Mouse (Mus musculus): ENCODE data around the gene Slc35e2. TPM values are rescaled to one million over a fixed set of nuclear protein-coding genes. Genes with fewer than 3 reads are reported as not detected.
"Not testable (repeated sequence)": the region's sequence is repeated elsewhere in the genome, so short reads cannot be mapped to it uniquely, and the experiment has no call there.

The Slc35e2 gene
- polyA plus RNA-seq, 1 experiment from 2014 or later: 9.5 TPM

DNA sequence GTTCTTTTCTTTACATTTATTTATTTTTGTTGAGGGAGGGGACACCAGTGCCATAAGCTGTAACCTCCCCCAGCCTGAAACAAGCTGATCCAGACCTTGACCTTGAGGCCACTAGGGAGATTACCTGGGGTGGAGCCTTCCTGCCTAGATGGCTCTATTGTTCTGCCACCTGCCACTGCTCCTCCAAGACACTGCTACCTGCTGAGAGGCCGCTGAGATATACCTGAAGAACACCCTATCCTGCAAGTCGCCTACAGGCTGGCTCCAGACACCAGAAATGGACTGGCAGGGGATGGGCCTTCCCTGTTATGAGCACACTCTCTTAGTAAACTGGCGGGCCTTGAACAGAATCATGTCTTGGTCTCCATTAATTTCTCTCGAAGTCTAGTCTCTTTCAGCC, 69.0 kb downstream of the Slc35e2 start:
- H3K4me3 ChIP-seq; H3K36me3 ChIP-seq; H3K27me3 ChIP-seq (ENCODE audit: insufficient read depth, poor library complexity, severe bottlenecking); H3K27ac ChIP-seq; H3K9me3 ChIP-seq; DNase-seq (ENCODE audit: low spot score): not testable (repeated sequence)
- 61% methylated on average over 4 of the region's 4 CpGs for whole genome bisulfite sequencing
- peaks cover 13% of the 10 kb centered on the region; the same call in 1 of the 2 replicates for H3K4me1 ChIP-seq

DNA sequence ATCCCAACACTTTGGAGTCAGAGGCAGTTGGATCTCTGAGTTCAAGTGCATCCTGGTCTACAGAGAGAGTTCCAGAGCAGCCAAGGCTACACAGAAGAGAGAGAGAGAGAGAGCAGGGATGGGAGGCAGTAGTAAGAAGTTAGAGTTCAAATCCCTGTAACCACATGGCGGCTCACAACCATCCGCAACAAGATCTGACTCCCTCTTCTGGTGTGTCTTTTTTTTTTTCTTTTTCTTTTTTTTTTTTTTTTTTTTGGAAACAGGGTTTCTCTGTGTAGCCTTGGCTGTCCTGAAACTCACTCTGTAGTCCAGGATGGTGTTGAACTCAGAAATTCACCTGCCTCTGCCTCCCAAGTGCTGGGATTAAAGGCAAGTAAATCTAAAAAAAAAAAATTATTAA, 70.9 kb downstream of the Slc35e2 start:
- Histone ChIP-seq H3K4me1 (peaks cover 13% of the 10 kb centered on the region; the same call in 1 of the 2 replicates), H3K27me3 (ENCODE audit: insufficient read depth, poor library complexity, severe bottlenecking) (no peaks in the 10 kb centered on the region), H3K27ac (no peak overlapping the region), H3K4me3 (no peak overlapping the region), H3K36me3 (no peaks in the 10 kb centered on the region), H3K9me3 (no peaks in the 10 kb centered on the region)
- WGBS: 65% methylated on average over 2 of the region's 2 CpGs
- no peak for DNase-seq (ENCODE audit: low spot score)

Other genes with a start within 250 kb of the Slc35e2 start
- 8.9 and 12.4 TPM in 2 replicates for gene Prkcz, start 240.1 kb upstream of the Slc35e2 start, polyA plus RNA-seq (2016; fragmentation: Nextera tagmentation; extraction: Ambion mirVana)
- gene Gabrd, start 203.3 kb upstream of the Slc35e2 start, polyA plus RNA-seq (2016; fragmentation: Nextera tagmentation; extraction: Ambion mirVana): not detected in 2 replicates
- 1.7 and 3.3 TPM in 2 replicates for gene Cfap74, start 192.2 kb upstream of the Slc35e2 start, polyA plus RNA-seq (2016; fragmentation: Nextera tagmentation; extraction: Ambion mirVana)
- gene Tmem52, start 132.3 kb upstream of the Slc35e2 start, polyA plus RNA-seq (2016; fragmentation: Nextera tagmentation; extraction: Ambion mirVana): not detected in 2 replicates
- 416 and 440 TPM in 2 replicates for gene Gnb1, start 110.1 kb upstream of the Slc35e2 start, polyA plus RNA-seq (2016; fragmentation: Nextera tagmentation; extraction: Ambion mirVana)
- gene Nadk, start 39.0 kb upstream of the Slc35e2 start, polyA plus RNA-seq (2016; fragmentation: Nextera tagmentation; extraction: Ambion mirVana): 70.8 and 93.3 TPM in 2 replicates
- gene Cdk11b, start 23.4 kb downstream of the Slc35e2 start, polyA plus RNA-seq (2016; fragmentation: Nextera tagmentation; extraction: Ambion mirVana): 48.6 and 60.2 TPM in 2 replicates
- not detected in 2 replicates for gene Gm10563, start 44.0 kb downstream of the Slc35e2 start, polyA plus RNA-seq (2016; fragmentation: Nextera tagmentation; extraction: Ambion mirVana)
- 34.6 and 39.8 TPM in 2 replicates for gene Mmp23, start 52.0 kb downstream of the Slc35e2 start, polyA plus RNA-seq (2016; fragmentation: Nextera tagmentation; extraction: Ambion mirVana)
- gene Mib2, start 67.8 kb downstream of the Slc35e2 start, polyA plus RNA-seq (2016; fragmentation: Nextera tagmentation; extraction: Ambion mirVana): 15.4 and 16.8 TPM in 2 replicates
- 0.78 and 1.7 TPM in 2 replicates for gene Fndc10, start 92.9 kb downstream of the Slc35e2 start, polyA plus RNA-seq (2016; fragmentation: Nextera tagmentation; extraction: Ambion mirVana)
- gene Ssu72, start 103.4 kb downstream of the Slc35e2 start, polyA plus RNA-seq (2016; fragmentation: Nextera tagmentation; extraction: Ambion mirVana): 146 and 152 TPM in 2 replicates
- 0.38 and 0.54 TPM in 2 replicates for gene Tmem240, start 133.4 kb downstream of the Slc35e2 start, polyA plus RNA-seq (2016; fragmentation: Nextera tagmentation; extraction: Ambion mirVana)
- gene Atad3a, start 159.7 kb downstream of the Slc35e2 start, polyA plus RNA-seq (2016; fragmentation: Nextera tagmentation; extraction: Ambion mirVana): 133 and 147 TPM in 2 replicates
- gene Vwa1, start 173.3 kb downstream of the Slc35e2 start, polyA plus RNA-seq (2016; fragmentation: Nextera tagmentation; extraction: Ambion mirVana): 2.1 and 3.1 TPM in 2 replicates
- 2.1 and 4.7 TPM in 2 replicates for gene Tmem88b, start 184.5 kb downstream of the Slc35e2 start, polyA plus RNA-seq (2016; fragmentation: Nextera tagmentation; extraction: Ambion mirVana)
- not detected in 2 replicates for gene Ankrd65, start 189.0 kb downstream of the Slc35e2 start, polyA plus RNA-seq (2016; fragmentation: Nextera tagmentation; extraction: Ambion mirVana)
- 176 and 226 TPM in 2 replicates for gene Mrpl20, start 201.5 kb downstream of the Slc35e2 start, polyA plus RNA-seq (2016; fragmentation: Nextera tagmentation; extraction: Ambion mirVana)
- 131 and 150 TPM in 2 replicates for gene Ccnl2, start 211.1 kb downstream of the Slc35e2 start, polyA plus RNA-seq (2016; fragmentation: Nextera tagmentation; extraction: Ambion mirVana)
- 157 and 170 TPM in 2 replicates for gene Aurkaip1, start 229.9 kb downstream of the Slc35e2 start, polyA plus RNA-seq (2016; fragmentation: Nextera tagmentation; extraction: Ambion mirVana)
- gene Mxra8, start 238.3 kb downstream of the Slc35e2 start, polyA plus RNA-seq (2016; fragmentation: Nextera tagmentation; extraction: Ambion mirVana): 39.0 and 50.5 TPM in 2 replicates
- gene Dvl1, start 246.0 kb downstream of the Slc35e2 start, polyA plus RNA-seq (2016; fragmentation: Nextera tagmentation; extraction: Ambion mirVana): 2.8 and 3.6 TPM in 2 replicates

All from heart, embryonic 10.5 days (tissue).